Mouse (Mus musculus): ENCODE measurements around the gene BC053393. TPM values are rescaled to one million over a fixed set of nuclear protein-coding genes. Genes with fewer than 3 reads are reported as not detected.
"Not testable (repeated sequence)": the region's sequence is repeated elsewhere in the genome, so short reads cannot be mapped to it uniquely, and the experiment has no call there.

Gene BC053393
- polyA plus RNA-seq, 1 experiment, result not detected

GRCm38 (mm10) chr11:46565967-46566366 lies 5.4 kb upstream of the BC053393 start:
- no peak overlapping the region for H3K4me3 ChIP-seq (ENCODE audit: insufficient read depth, low read length)
- H3K27ac ChIP-seq (ENCODE audit: insufficient read depth, low read length), result no peak overlapping the region
- no peaks in the 10 kb centered on the region for H3K4me1 ChIP-seq (ENCODE audit: control insufficient read depth, insufficient read depth, low read length)
- no peak for TF ChIP-seq CTCF (IDR thresholded peaks at IDR 0.05; ENCODE audit: borderline replicate concordance, insufficient read depth, low read length)
- TF ChIP-seq POLR2A (IDR thresholded peaks at IDR 0.05; ENCODE audit: low read depth, low read length), result no peak

GRCm38 (mm10) chr11:46569107-46569506 lies 2.2 kb upstream of the BC053393 start:
- H3K4me3 ChIP-seq (ENCODE audit: insufficient read depth, low read length), result no peak overlapping the region
- no peak overlapping the region for H3K27ac ChIP-seq (ENCODE audit: insufficient read depth, low read length)
- TF ChIP-seq CTCF (IDR thresholded peaks at IDR 0.05; ENCODE audit: borderline replicate concordance, insufficient read depth, low read length), result no peak
- no peak for TF ChIP-seq POLR2A (IDR thresholded peaks at IDR 0.05; ENCODE audit: low read depth, low read length)
- H3K4me1 ChIP-seq (ENCODE audit: control insufficient read depth, insufficient read depth, low read length), result no peaks in the 10 kb centered on the region

DNA sequence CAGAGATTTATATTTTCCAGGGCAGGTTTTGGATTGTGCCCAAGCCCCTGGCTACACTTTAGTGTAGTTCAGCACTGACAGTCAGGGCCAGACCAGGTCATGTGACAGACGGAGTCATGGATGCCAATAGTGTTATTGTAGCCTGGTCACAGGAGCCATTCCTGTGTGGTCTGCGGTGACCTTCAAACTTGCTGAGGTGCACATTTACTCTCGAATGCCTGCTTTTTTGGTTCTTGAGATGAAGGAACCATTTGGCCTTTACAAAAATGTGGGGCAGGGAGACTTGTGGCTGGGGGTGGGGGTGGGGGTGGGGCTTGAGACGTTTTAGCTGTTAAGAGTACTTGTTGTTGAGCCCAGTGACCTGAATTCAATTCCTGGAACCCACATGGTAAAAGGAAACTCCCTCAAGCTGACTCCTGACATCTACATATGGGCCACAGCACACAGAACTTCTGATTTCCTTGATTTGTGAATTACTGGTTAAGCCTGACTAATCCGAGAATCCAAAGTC lies 7.5 kb downstream of the BC053393 start:
- TF ChIP-seq POLR2A (IDR thresholded peaks at IDR 0.05; ENCODE audit: low read depth, low read length) (no peak), CTCF (IDR thresholded peaks at IDR 0.05; ENCODE audit: borderline replicate concordance, insufficient read depth, low read length) (no peak)
- no peak overlapping the region for H3K27ac ChIP-seq (ENCODE audit: insufficient read depth, low read length)
- H3K4me3 ChIP-seq (ENCODE audit: insufficient read depth, low read length), result no peak overlapping the region
- peaks cover 2% of the 10 kb centered on the region; the same call in 1 of the 2 replicates for H3K4me1 ChIP-seq (ENCODE audit: control insufficient read depth, insufficient read depth, low read length)

DNA sequence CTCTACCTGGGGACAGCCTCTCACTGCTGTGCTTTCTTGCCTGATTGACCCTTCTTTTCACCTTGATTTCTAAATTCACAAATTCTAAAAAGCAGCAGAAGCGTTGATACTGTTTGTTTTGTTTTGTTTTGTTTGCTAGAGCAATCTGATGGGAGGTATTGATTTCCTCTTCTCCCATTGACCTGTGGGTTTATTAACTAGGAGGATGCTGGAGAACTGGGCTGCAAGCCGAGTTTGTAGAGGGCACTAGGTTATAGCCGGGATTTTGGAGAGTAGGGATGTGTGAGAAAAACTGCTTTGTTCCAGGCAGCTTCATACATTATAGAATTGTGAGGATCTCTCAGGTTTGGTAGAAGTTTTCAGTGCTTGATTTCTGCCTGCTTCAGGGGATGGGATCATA lies 9.1 kb downstream of the BC053393 start:
- TF ChIP-seq CTCF (IDR thresholded peaks at IDR 0.05; ENCODE audit: borderline replicate concordance, insufficient read depth, low read length) (no peak), POLR2A (IDR thresholded peaks at IDR 0.05; ENCODE audit: low read depth, low read length) (no peak)
- Histone ChIP-seq H3K4me3 (ENCODE audit: insufficient read depth, low read length) (no peak overlapping the region), H3K4me1 (ENCODE audit: control insufficient read depth, insufficient read depth, low read length) (peaks cover 2% of the 10 kb centered on the region; the same call in 1 of the 2 replicates), H3K27ac (ENCODE audit: insufficient read depth, low read length) (no peak overlapping the region)

GRCm38 (mm10) chr11:46582741-46583140 lies 11.4 kb downstream of the BC053393 start:
- Histone ChIP-seq H3K4me3 (ENCODE audit: insufficient read depth, low read length) (no peak overlapping the region), H3K27ac (ENCODE audit: insufficient read depth, low read length) (no peak overlapping the region), H3K4me1 (ENCODE audit: control insufficient read depth, insufficient read depth, low read length) (peaks cover 2% of the 10 kb centered on the region; the same call in 1 of the 2 replicates)
- TF ChIP-seq CTCF (IDR thresholded peaks at IDR 0.05; ENCODE audit: borderline replicate concordance, insufficient read depth, low read length) (no peak), POLR2A (IDR thresholded peaks at IDR 0.05; ENCODE audit: low read depth, low read length) (no peak)

GRCm38 (mm10) chr11:46592416-46592815 lies 21.1 kb downstream of the BC053393 start:
- H3K27ac ChIP-seq (ENCODE audit: insufficient read depth, low read length), result no peak overlapping the region
- no peaks in the 10 kb centered on the region for H3K4me1 ChIP-seq (ENCODE audit: control insufficient read depth, insufficient read depth, low read length)
- no peak overlapping the region for H3K4me3 ChIP-seq (ENCODE audit: insufficient read depth, low read length)
- TF ChIP-seq CTCF (IDR thresholded peaks at IDR 0.05; ENCODE audit: borderline replicate concordance, insufficient read depth, low read length) (no peak), POLR2A (IDR thresholded peaks at IDR 0.05; ENCODE audit: low read depth, low read length) (no peak)

GRCm38 (mm10) chr11:46619929-46620328 lies 48.6 kb downstream of the BC053393 start:
- Histone ChIP-seq H3K4me3 (ENCODE audit: insufficient read depth, low read length) (no peak overlapping the region), H3K27ac (ENCODE audit: insufficient read depth, low read length) (no peak overlapping the region), H3K4me1 (ENCODE audit: control insufficient read depth, insufficient read depth, low read length) (no peaks in the 10 kb centered on the region)
- TF ChIP-seq POLR2A (IDR thresholded peaks at IDR 0.05; ENCODE audit: low read depth, low read length), result no peak
- no peak for TF ChIP-seq CTCF (IDR thresholded peaks at IDR 0.05; ENCODE audit: borderline replicate concordance, insufficient read depth, low read length)

GRCm38 (mm10) chr11:46620414-46621168 lies 49.3 kb downstream of the BC053393 start:
- no peak overlapping the region for H3K27ac ChIP-seq (ENCODE audit: insufficient read depth, low read length)
- H3K4me3 ChIP-seq (ENCODE audit: insufficient read depth, low read length), result no peak overlapping the region
- TF ChIP-seq POLR2A (IDR thresholded peaks at IDR 0.05; ENCODE audit: low read depth, low read length), result no peak
- TF ChIP-seq CTCF (IDR thresholded peaks at IDR 0.05; ENCODE audit: borderline replicate concordance, insufficient read depth, low read length), result no peak
- H3K4me1 ChIP-seq (ENCODE audit: control insufficient read depth, insufficient read depth, low read length), result no peaks in the 10 kb centered on the region

DNA sequence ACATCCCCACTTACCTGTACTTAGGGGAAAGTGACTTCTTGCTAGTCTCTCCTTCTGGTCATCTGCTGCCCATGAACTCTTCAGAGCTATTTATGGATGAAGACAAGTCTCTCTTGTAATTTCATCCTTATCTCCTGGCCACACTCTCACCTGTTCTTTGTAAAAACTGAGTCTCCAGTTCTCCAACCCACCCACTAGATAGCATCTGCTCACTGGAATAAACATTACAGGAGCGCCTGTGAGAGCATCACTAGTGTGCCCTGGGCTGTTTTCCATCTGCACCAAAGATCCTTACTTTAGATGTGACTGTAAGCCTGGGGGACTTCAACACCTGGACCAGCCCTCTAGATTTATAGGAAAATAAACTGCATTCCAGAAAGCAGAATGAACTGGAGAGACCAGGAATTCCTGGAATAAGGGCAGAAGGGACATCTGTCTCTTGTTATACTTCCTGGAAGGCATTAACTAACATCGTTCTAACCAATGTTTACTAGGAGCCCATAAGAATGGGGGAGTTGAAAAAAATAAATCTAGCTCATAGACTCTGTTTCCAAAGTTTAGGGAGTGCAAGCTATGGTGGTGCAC lies 58.0 kb downstream of the BC053393 start, which contains the start of gene Dppa1:
Dppa1 (minus strand) TSS at position 51 of the 585 bp plus-strand sequence.
- no peak for TF ChIP-seq CTCF (IDR thresholded peaks at IDR 0.05; ENCODE audit: borderline replicate concordance, insufficient read depth, low read length)
- TF ChIP-seq POLR2A (IDR thresholded peaks at IDR 0.05; ENCODE audit: low read depth, low read length), result no peak
- Histone ChIP-seq H3K4me3 (ENCODE audit: insufficient read depth, low read length) (no peak within 1 kb of the TSS), H3K4me1 (ENCODE audit: control insufficient read depth, insufficient read depth, low read length) (no peaks in the 10 kb centered on the region), H3K27ac (ENCODE audit: insufficient read depth, low read length) (no peak within 1 kb of the TSS)

DNA sequence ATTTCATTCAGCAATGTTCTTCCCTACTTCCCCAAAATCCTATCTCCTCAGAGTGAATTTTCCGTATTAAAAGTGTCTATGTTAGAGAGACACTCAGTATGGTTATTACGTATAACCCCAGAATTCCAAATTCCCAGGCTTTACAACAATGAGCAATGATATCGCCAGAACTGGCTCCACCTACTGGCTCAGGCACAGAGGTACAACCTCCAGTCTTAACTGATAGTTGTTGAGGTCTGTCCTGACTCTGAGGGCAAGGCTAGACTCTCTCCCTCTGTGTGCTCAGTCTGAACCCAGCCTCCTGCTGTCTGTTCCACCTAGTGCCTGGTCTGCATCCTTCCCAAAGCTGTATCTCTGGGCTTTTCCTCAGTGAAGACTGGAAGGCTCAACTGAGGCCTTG lies 60.3 kb downstream of the BC053393 start:
- no peak overlapping the region for H3K27ac ChIP-seq (ENCODE audit: insufficient read depth, low read length)
- no peak overlapping the region for H3K4me3 ChIP-seq (ENCODE audit: insufficient read depth, low read length)
- no peak for TF ChIP-seq POLR2A (IDR thresholded peaks at IDR 0.05; ENCODE audit: low read depth, low read length)
- TF ChIP-seq CTCF (IDR thresholded peaks at IDR 0.05; ENCODE audit: borderline replicate concordance, insufficient read depth, low read length), result peak; percentile 30; the same call in 1 of the 2 replicates
- H3K4me1 ChIP-seq (ENCODE audit: control insufficient read depth, insufficient read depth, low read length), result no peaks in the 10 kb centered on the region

GRCm38 (mm10) chr11:46635516-46635915 lies 64.2 kb downstream of the BC053393 start:
- H3K4me3 ChIP-seq (ENCODE audit: insufficient read depth, low read length); H3K27ac ChIP-seq (ENCODE audit: insufficient read depth, low read length); H3K4me1 ChIP-seq (ENCODE audit: control insufficient read depth, insufficient read depth, low read length): not testable (repeated sequence)

All from embryonic fibroblast, embryonic 13.5 days (primary cell).